Mouse (Mus musculus): ENCODE results near the gene Hist1h2ah. TPM values are rescaled to one million over a fixed set of nuclear protein-coding genes. Genes with fewer than 3 reads are reported as not detected.

Gene Hist1h2ah
- total RNA-seq, 2 experiments from 2014 or later = 10.9 to 12.6 TPM

DNA sequence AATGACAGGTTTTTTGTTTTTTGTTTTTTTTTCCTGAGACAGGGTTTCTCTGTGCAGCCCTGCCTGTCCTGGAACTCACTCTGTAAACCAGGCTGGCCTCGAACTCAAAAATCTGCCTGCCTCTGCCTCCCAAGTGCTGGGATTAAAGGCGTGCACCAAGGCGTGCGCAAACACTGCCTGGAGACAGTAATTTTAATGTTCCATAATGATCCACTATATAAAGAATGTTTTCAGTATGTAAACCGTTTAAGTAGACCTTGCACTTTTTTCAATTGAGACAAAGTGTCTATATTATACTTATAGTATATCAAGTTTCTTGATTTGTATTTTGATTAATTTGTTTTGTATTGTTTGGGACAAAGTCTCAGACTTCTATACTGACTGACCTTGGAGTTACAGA is 4.0 kb upstream of the Hist1h2ah start:
- DNase-seq = no peak

DNA sequence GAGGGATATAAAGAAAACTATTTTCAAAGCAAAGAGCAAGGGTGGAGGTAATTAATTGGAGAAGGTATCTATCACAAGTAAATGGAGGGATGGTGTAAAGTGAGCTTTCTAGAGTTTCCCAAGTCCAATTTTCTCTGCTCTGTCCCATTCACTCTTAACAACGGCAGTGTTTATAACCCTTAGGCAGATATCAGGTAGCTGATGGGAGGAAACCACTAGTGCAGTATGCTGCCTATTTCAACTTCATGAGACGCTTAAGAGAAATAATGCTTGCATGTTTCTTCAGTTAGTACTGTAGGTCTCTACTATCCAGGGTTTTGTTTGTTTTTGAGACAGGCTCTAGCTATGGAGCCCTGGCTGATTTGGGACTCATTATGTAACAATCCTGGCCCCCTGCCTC is 2.0 kb upstream of the Hist1h2ah start:
- DNase-seq = no peak

DNA sequence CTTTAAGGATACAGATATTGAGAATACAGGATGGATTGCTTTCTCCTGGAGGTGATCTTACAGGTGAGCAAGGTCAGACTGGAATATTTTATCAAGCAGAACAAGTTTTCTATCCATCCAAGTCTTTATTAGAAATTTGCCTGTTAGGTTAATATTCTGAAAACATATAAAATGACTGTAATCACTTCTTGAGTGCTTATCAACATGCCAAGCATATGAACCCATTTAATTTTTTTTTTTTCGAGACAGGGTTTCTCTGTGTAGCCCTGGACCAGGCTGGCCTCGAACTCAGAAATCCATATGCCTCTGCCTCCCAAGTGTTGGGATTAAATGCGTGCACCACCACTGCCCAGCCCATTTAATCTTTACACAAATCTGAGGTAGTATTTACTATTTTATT is 1.6 kb upstream of the Hist1h2ah start:
- DNase-seq = no peak

DNA sequence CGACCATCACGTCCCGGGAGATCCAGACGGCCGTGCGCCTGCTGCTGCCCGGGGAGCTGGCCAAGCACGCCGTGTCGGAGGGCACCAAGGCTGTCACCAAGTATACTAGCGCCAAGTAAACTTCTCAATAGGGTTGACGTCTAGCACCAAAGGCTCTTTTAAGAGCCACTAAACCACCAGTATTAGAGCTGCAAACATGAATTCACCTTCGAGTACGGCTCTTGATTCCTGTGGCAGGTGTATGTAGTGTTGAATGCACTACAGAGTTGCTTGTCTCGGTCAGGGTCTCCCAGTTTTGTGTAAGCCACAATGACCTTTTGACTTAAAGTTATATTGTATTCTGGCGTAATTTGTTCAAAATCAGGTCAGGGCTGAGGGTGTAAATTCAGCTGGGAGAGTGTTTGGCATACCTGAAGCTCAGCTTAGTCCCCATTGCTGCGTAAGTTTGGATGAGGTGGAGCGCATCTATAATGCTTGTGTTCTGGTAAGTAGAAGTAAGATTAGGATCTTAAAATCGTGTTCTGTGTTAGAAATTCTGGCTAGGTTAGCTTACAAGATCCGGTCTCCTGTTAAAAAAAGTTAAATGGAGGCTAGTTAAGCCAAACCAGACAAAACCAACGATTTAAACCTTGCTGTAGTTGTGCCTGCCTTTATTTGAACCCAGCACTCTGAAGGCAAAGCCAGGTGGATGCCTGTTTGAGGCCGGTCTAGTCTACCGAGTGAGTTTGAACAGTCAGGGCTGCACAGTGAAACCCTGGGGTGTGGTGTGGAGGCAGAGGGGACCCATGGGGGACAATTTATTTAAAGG is 985 bp upstream of the Hist1h2ah start:
- no peak for DNase-seq

DNA sequence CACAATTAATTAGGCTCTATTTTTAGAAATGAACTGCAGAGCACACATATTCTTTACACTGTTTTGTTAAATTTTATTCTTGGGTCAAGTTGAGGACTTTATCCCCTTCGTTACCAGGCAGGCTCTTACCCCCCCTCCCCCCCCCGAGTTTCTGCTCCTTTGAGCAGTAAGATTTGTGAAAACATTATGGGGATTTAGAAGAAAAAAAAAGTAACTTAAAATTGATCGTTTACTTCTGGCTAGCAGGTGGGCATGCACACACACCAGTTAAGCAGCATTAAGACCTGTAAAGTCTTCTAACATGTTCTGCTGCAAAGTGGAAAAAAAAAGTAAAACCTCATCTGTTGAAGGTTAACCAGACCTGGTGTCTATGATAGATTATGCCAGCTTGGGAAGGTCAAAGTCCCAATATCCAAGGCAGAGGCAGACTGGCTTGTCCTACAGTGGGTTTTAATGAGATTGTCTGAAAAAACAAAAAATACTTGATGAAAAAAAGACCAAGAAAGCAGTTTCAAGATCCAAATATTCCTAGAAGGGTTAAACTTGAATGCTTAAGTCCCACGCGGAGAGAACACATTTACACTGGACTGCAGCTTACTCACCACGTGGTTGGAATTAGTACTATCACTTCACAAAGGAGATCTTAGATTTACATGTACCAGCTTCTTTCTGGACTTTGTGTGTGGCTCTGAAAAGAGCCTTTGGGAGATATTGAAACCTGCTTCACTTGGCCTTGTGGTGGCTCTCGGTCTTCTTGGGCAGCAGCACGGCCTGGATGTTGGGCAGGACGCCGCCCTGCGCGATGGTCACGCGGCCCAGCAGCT is 713 bp downstream of the Hist1h2ah start:
- no peak for DNase-seq

DNA sequence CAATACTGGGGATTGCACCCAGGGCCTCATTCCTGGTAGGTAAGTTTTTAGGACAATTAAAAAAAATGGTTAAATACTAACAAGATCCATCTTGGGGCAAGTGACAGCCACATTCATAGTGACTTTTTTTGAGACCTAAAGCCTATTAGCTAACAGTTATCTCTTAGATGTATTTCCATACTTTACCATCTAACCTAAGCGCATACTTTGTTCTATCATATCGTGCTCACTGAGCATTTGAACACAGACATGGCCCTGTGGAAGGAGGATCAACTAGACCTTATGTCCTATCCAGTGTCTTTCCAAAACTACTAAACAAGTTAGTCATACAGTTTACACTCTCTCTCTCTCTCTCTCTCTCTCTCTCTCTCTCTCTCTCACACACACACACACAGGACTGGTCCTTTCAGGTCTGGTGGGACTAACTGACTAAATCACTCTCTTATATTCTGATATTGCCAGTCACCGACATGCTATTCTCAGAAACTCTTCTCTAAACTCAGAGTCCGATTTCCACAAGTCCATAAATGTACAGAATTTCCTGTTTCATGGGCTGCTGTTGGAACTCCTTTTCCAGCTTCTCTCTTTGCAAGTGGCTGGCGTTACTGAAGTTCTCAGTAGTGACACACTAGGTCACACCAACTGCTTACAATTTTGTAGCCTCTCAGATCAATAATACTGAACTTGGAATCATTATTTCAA is 1.5 kb downstream of the Hist1h2ah start:
- DNase-seq = no peak

DNA sequence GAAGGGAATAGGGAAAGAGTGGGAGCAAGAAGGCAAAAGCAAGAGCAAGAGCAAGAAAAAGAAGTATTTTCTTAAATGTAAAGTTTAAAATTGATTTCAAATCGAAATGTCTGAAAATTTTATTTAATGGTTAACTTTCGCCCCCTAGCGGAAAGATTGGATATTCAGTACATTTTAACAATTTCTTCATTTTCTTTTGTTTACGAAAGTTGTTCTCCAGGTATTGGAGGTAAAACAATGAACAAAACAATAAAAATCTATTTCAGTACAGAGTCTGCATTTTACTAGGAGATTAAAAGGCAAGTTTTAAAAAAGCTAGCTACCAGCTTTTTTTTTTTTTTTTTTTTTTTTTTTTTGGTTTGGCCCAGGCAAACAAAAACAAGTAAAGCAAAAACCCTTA is 4.9 kb downstream of the Hist1h2ah start:
- DNase-seq = peak in 1 of 2 experiments; percentile 58

DNA sequence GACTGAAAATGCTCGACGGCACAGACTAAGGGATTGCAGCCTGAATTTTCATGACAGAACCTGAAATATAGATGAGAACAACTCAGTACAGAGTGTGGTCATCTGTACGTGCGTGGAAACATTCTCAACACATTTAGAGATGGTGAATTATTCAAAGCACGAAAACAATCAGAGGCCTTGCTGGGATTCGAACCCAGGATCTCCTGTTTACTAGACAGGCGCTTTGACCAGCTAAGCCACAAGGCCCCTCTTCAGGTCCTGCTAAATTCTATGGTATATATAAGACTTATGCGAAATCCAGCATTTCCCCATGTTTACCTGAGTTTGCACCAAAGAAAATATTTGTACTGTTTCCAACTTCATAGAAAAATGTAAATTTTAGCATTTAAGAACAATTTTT is 5.4 kb downstream of the Hist1h2ah start:
- DNase-seq = no peak

DNA sequence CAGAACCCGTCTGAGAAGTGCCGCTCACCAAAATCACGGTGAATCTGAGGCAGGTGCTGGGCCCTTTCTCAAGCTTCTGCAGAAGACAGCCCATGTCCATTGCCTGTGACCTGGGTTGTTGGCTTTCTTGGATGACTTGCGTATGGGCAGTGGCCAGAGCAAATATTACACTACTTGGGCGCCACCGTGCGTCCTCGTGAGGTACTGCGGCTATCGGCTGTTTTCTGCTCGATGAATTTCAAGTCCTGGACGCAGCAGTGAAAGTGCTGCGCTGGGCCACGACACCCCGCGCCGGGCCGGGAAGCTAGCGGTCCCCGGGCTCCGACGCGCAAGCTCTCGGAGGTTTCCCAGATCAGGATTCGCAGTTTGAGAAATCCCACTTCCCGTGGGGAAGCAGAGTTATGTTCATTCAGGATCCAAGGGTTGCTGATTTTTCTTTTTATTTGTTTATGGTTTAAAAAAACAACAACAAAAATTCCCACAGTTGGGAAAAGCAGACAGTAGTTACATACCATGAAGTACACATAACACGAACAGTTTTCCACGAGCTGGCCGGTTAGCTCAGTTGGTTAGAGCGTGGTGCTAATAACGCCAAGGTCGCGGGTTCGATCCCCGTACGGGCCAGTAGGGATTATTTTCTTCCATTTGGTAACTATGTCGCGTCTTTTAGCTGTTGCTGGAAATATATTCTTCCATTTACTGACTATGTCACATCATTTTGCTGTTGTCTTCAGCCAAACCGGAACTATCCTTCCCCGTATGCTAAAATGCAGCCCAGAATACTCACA is 6.5 kb downstream of the Hist1h2ah start:
- DNase-seq = peak; percentile 95 to 98

DNA sequence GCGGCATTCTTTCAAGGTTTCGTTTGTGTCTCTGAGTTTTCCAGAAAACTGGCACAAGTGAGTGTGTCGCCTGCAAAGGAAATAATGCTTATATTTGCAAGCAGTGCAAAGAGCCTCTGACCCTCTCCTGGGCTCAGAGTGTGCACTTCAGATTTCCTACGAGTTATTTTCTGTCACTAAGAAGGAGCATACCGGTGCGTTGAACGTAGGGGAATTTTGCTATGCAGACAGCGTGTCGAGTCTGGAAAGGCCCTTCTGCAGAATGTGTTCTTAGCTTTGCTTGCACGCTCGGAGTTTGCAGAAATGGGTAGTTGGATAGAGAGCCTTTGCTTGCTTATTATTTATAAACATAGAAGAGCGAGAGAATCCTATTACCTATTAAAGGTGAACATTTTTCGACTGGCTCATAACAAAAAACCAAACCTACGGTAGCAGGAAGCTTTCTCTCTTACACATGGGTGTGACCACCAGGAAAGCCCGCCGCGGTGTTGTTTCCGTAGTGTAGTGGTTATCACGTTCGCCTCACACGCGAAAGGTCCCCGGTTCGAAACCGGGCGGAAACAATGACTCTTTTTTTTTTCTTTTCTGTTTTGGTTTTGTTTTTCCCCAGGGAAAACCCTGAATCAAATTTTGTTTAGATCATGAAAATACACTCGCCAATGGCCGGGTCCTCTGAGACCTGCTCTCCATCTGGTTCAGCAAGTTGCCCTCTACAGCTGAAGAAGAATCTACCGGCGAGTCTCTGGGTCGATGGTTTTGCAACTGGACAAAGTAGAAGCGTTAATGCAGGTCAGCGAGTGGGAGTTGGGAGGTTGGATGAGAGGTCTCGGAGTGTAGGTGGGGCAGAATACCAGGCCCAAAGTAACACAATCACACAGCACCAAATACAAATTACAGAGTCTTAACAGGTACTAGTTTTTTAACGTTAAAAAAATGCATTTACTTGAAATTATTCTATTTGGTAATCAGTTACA is 9.0 kb downstream of the Hist1h2ah start:
- DNase-seq = peak; percentile 83 to 95

DNA sequence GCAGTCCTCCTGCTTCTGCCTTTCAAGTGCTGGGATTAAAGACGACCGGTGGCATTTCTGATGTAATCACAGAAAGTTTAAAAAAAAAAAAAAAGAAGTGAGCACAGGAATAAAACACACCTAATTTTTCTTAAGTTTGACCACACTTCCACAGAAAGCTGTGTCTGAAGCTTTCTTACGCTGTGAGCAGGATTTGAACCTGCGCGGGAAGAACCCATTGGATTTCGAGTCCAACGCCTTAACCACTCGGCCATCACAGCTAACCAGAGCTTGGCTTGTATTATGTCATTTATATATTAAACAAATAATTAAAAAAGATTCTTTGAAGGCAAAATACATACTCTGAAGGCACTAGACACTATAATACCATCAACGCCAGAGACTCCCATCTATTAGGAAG is 13.1 kb downstream of the Hist1h2ah start:
- peak; percentile 89 to 96 for DNase-seq

DNA sequence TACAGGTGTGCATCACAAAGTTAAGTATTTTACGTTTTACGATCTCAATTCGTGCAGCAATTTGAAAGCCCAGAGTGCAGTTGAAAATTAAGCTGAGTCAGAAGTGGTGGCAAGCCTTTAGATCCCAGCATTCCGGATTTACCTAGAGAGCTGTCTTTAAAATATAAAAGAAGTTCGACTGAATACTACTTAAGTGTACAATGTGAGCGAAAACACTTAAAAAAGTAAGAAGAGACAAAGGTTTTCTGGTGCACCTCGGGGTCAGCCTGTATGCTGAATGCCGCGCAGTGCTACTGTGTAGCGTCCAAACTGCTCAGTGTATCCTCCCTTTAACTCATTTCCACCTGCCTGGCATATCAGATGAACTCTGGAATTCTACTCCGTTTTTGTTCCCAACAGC is 13.8 kb downstream of the Hist1h2ah start:
- DNase-seq = peak in 1 of 2 experiments; percentile 53

DNA sequence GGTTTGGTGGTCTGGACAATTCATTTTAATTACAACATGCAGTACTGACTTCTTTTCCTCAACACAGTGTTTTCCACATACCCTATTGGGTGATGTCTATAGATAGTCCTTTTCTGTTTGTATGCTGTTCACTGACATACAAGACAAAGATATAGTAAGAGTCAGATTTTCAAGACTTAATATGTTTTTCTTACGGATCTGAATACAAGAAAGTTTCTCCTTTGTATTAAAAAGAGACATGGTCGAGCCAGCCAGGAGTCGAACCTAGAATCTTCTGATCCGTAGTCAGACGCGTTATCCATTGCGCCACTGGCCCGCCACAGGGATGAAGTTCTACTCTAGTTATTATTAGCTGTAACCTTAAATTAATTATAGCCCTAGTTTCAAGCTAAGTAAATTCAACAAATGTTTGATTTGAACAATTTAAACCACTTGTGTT is 14.4 kb downstream of the Hist1h2ah start:
- DNase-seq = peak; percentile 83 to 93

DNA sequence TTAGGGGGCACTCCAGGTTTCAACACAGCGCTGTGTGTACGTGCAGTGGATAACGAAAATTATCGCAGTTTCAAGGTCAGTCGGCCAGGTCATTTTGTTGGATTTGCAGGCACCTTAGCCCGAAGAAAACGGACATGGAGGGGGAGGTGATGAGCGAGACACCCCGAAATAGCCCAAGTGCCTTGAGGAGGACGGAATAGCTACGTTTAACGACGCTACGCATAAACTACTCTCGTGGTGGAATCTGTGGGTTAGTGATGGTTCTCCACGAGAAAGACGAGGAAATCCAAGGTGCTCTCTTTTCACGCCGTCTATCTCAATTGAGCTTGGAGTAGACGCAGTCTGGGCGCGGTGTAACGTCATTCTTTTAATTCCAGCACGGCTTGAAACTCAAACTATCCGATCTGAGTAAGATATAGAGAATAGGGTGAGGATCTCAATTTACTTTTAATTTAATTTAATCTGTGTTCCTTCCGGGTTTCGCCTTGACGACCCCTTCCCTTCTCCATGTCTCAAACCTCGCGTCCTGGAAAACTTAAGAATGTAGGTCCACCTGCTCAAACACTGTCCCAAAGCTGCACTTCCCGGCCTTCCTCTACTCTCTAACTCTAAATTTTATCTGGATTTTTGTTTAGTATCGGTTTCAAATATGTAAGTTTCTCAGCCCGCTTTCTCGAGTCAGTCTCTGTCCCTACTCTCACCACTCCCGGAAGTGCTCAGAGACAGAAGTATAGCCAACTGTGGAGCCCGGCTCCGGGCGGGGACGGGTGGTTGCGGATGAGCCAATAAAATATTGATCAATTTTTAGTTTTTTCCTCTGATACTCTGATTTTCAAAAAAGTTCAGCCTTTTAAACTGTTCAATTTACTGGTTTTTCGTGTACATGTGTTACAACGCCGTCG is 15.2 kb downstream of the Hist1h2ah start:
- peak; percentile 36 to 54 for DNase-seq

DNA sequence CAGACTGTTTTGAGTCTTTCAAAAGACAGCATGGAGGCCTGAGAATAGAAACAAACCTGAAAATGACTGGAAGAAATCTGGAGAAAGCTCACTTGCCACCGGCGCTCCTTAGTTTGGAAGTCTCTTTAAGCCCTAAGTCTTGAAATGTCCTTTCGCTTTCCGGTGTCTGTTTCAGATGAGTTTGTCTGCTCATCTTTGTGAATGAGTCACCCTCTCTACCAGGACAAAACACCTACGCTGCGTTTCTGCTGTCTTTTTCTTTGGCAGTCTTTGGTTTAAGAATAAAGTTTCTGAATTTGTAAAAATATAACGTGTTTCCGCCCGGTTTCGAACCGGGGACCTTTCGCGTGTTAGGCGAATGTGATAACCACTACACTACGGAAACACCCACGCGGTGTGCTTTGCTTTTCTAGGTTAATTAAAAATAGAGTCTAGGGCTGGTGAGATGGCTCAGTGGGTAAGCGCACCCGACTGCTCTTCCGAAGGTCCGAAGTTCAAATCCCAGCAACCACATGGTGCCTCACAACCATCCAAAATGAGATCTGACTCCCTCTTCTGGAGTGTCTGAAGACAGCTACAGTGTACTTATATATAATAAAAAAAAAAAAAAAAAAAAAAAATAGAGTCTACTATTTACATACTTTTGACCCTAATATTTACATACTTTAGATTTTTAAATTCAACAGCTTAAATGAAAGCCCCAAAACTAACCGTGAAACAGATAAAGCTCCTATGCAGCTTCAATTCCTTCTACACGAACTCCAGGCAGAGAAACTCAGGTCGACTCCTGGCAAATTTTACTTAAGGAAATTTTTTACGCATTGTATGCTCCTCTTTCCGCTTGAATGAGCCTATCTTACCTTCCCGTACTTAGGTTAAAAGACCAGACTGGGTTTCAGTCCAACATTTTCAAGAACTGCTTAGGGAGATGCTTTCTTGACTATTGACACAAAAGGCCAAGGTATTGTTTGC is 19.6 kb downstream of the Hist1h2ah start:
- DNase-seq = peak; percentile 77 to 89

DNA sequence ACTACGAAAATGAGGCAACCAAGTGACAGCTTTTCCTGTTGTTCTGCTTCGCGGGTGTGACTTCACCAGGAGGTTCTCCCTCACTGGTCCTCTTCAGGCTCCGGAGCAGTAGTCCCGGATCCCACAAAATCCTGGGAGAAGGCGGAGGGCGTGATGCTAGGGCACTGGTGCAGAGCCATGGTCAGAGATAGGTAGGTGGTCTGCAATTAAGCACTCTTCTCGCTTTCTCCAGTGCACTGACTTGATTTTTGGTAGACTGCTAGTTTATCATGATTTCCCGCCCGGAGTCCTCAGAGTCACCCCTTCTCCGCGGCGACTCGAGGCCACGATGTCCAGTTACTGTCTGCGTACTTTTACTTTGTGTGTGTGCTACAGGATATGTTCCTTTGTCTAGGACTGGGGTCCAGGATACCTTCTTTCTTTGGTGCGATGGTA is 20.9 kb downstream of the Hist1h2ah start:
- DNase-seq = peak in 1 of 2 experiments; percentile 51

DNA sequence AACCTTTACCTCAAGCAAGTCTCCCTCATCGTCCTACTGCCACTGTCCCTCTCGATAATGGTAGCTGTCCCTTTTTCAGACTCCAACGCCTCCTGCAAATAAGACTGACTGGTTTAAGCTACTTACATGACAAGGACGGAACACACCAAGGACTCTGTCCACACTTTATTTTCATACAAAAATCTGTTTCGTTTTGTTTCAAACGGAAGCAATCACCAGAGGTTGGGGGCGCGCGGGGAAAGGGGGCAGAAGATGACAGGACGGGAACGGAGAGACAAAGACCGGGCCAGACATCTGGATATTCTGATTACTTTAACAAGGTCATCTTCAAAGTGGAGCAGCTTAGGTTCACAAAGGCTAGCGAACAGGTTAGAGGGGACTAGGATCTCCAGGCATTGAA is 21.7 kb downstream of the Hist1h2ah start:
- peak in 1 of 2 experiments; percentile 32 for DNase-seq

DNA sequence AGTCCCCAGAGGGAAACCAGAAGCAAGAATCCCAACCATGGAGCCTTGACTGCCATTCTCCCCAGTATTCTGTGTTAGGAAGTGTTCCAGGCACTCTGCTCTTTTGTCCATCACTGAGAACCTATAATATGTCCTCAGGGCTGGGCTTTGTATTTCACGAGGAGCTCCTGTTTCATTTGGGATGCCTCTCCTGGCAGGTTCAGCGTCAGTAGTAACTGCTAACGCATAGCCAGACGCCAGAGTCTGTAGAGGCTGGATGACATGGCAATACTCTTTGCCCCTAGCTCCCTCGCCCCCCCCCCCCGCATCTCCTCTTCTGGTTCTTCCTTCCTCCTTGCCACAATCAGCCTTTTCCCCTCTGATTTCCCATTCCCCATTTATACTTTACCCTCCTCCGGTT is 25.7 kb downstream of the Hist1h2ah start, which contains the start of gene Prss16:
TSS of gene Prss16 (minus strand) at position 101 of the 400 bp plus-strand sequence.
- no peak for DNase-seq

All from heart, adult 18-20 months (tissue).